Mouse (Mus musculus): ENCODE measurements around the gene Kcnn1.
"Not testable (repeated sequence)": the region's sequence is repeated elsewhere in the genome, so short reads cannot be mapped to it uniquely, and the experiment has no call there.

Gene Kcnn1

DNA sequence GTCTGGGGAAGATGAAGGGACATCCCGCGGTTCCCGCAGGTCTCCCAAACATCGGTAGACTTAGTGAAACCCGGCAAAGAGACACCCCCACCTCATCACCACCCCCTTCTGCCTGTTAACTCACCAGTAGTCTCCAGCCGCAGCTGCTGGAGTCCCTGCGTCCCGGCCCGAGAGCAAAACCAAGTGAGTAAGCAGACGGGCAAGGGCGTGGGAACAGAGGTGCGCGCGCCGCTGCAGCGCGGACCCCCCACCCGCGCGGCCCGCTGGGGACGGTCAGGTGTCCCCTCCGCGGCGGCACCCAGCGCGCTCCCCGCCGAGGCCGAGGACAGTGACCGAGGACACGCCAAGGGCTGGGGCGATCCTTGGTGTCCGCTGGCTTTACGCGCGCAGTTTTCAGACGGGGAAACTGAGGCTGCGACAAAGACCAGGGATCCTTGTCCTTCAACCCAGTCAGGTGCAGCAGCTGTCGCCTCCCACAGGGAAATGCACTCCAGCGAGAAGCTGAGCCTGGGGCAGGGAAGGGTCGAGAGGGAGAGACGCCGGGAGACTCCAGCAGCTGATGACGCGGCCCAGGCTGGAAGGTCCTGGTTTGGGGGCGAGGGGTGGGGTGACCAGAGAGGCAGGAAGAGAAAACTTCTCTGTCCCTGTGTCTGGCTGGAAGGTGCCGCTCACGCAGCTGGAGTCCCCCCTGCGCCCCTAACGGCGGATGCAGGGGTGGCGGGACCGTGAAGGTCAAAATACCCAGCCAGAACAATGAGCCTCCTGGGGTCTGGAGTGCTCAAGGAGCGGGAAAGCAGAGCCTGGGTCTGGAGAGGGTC is at the start of gene Kcnn1:
Gene Kcnn1 (minus strand): TSS at position 435 of the 818 bp plus-strand sequence.
- no peak for DNase-seq (ENCODE audit: low spot score in 2 of 2)

DNA sequence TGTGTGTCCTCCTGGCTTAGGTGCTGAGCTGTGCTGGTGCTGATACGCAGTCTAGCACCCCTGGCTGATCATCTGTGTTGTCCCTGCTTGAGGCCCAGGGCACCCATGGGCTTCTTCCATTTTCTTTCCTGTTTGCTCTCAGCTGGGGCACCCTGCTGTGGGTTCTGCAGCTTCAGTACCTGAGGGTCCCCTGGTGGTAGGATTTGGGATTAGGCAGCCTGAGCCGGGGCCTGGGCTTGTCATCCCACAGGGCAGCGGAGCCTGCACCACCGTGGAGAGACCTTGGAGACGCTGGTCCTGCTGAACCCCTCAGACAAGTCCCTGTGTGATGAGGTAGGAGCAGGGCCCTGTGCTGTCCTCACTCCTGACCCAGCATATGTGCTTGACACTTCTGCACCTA is 48.5 kb upstream of the Kcnn1 start:
- no peak for DNase-seq (ENCODE audit: low spot score in 2 of 2)

DNA sequence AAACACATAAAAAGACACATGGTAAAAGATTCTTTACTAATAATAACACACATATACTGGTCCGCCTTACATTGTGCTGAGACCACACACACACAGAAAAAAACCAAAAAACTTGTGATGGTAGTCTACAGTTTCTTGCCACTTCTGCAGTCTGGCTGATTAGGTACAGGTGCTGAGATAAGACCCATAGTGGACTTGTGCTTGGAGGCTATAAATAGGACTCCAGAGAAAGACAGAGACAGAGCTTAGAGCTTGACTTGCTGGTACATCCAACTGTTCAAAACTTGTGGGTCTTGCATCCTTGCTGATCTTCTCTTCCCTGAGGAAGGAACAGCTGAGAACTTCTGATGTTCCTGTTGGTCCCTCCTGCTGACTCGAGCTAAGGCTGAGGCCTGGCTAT is 44.5 kb upstream of the Kcnn1 start:
- DNase-seq (ENCODE audit: low spot score in 2 of 2): no peak

DNA sequence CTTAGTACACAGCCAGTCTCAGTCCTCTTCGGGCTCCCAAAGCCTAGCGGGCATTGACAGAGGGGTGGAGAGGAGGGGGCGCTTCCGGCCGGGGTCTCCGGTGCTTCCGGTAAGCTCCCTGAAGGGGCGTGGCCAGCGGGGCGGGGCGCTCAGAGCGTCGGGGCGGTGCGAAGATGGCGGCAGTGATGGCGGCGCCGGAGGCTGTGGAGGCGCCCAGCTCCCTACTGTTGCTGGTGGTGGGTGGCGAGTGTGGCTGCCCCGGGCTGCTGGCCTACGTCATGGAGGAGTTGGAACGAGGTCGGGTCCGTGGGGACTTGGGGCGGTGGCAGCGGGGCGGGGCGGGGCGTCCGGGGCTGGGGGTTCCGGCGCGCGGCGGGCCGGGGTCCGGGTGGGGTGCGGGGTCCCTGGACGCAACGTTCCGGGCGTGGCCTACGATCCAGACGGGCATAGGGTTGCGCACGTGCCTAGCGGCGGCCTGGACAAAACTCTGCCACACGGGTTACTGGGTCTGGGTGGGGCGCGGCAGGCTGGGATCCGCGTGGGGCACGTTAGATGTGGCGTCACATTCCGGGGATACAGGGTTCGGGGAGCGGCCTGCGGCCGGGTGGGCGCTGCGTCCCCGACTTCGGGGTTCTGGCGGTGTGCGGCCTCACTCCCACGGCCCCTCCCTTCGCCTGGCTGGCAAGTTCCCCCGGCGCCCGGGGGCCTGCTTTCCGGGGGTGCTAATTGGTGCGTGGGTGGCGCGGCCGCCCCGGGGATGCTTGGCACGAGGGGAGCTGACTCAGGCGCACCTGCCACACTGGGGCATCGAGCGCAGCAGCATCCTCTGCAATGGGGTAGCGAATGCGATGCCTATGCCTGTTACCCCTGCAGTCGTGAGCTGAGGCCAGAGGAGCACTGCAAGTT is 43.0 kb upstream of the Kcnn1 start, which contains the start of gene Map1s:
Gene Map1s (plus strand): TSS at position 102 of the 906 bp plus-strand sequence.
- DNase-seq (ENCODE audit: low spot score in 2 of 2): peak; percentile 57 to 63

DNA sequence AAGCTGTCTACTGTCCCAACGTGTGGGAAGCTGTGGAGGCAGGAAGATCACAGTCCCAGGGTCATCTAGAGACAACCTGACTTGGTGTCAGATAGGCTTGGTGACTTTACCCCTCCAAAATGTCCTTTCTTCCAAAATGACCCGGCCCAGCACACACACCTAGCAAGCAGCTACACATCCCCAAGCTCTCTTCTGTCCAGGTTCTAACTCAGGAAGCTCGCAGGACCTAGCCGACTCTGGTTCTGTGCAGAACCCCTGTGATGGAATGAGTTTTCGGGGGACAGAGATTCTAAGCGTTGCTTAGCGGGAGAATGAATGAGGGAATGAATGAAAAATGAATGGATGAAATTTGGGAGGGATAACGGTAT is 42.4 kb upstream of the Kcnn1 start:
- DNase-seq (ENCODE audit: low spot score in 2 of 2): no peak

DNA sequence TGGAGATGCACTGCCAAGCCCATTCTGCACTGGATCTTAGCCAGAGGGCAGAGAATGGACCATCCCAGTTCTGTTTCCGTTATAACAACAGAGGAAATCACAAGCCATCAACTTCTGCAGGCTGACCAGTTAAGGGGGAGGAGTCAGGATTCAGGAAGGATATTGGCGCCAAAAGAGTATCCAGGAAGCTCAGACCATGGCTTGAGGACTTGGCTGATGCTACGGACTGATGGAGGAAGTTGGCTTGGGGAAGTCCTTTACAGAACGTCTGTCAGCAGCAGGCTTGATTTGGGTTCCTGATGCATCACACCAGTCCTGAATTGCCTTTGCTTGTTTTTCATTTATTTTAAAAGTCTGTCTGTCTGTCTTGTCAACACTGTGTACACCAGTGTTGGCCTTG is 41.5 kb upstream of the Kcnn1 start:
- DNase-seq (ENCODE audit: low spot score in 2 of 2): no peak

DNA sequence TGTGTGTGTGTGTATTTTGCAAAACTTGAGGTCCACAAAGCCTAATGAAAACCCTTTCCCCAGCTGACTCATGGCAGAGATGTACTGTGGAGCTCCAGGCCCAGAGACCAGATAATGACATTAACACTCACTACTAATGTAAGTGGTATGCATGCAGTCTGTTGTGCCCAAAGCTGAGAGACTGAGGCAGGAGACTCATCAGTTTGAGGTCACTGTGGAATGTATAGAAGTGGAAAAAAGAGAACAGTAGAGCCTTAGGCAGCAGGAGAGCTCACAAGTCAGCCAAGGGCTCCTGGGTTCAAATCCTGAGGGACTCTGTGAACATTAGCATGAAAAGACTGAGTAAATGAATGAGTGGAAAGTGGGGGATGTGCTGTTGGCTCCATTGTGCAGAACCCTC is 40.5 kb upstream of the Kcnn1 start:
- DNase-seq (ENCODE audit: low spot score in 2 of 2): no peak

DNA sequence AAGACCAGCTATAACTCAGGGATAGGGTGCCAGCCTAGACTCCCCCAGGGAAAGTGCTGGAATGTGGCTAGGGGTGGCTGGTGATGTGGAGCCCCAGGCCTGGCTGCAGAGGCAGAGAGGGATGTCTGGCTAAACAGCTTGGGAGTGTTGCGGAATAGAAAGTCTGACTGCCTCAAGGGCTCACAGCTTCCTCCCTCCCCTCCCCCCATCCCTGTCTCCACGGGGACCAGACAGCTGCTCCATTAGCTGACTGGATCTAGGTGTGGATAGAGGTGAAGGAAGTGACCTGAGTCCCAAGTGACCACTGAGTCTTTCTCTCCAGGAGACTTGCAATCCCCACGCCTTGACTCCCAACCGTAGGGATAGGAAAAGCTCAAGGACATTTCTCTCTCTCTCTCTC is 40.1 kb upstream of the Kcnn1 start:
- DNase-seq (ENCODE audit: low spot score in 2 of 2): no peak

DNA sequence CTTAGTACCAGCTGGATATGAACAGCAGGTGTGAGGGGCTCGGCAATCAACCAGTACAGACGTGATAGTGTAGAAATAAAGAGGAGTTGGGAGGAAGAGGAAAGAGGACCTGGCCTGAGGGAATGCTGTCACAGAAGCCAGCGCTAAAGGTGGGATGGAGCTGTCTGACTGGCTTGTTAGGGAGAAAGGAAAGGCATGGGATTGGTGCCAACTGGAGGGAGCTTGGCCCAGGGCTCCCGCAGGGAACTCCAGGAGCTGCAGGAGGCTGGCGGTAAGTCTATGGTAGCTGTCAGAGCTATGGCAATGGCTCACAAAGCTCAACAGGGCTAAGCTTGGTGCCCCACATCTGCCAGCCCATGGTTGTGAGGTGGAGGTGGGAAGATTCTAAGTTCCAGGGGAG is 39.2 kb upstream of the Kcnn1 start:
- DNase-seq (ENCODE audit: low spot score in 2 of 2): no peak

DNA sequence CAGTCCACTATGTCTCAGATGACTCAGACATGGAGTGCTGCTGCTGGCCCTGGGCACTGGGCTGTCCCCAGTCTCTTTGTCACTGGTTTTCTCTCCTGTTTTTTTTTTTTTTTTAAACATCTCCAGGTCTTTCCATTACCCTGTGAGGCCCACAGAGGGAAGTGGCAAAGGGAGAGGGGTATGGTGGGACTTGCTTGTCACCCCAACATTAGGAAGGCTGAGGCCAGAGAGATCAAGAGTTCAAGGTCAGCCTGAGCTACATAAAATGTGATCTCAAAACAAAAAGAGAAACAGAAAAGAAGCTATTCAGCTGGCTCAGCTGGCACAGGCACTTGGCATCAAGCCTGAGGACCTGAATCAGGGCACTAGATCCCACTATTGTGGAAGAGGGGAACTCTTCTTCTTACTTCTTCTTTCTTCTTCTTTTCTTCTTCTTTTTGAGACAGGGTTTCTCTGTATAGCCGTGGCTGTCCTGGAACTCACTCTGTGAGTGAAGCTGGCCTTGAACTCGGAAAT is 37.9 kb upstream of the Kcnn1 start:
- DNase-seq (ENCODE audit: low spot score in 2 of 2): no peak

DNA sequence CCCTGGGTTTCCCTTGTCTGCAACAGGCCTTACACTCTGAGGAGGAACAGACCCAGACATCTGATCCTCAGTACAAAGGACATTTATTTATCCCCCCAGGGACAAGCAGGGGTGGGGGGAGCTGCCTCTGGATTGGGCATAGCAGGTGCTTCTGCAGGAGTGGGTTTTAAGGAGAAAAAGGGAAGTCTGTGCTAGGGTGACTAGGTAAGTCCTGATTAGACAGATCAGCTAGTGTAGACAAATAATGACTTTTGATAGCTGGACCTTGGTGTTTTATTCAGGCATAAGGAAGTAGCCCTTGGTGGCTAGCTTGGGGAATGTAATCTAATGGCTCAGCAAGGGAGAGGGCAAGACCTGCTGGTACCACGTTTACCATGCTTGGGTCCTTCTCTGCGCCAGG is 36.2 kb upstream of the Kcnn1 start:
- DNase-seq (ENCODE audit: low spot score in 2 of 2): no peak

DNA sequence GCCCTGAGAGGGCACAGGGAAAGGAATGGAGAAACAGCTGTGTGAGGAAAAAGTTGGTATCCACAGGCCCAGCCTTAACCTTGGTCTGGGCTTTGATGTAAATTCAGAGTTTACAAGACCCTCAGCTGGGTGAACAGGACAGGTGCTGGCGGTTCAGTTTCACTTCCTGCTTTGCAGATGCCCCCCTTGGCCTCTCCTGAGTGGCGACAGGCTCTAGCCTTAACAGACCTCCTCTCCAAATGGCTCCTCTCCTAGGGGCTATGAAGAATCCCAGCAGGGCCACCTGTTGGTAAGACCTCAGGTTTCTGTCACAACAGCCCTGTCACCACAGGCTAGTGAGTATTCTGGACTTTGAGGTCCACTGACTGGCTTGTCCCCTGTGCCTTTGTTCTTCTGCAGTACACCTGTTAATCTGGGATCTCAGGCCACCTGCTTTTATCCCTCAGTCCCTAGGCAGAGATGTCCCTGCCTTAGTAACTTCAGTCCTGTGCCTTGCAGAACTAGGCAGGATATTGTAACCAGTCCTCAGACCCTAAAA is 35.7 kb upstream of the Kcnn1 start:
- DNase-seq (ENCODE audit: low spot score in 2 of 2): no peak

DNA sequence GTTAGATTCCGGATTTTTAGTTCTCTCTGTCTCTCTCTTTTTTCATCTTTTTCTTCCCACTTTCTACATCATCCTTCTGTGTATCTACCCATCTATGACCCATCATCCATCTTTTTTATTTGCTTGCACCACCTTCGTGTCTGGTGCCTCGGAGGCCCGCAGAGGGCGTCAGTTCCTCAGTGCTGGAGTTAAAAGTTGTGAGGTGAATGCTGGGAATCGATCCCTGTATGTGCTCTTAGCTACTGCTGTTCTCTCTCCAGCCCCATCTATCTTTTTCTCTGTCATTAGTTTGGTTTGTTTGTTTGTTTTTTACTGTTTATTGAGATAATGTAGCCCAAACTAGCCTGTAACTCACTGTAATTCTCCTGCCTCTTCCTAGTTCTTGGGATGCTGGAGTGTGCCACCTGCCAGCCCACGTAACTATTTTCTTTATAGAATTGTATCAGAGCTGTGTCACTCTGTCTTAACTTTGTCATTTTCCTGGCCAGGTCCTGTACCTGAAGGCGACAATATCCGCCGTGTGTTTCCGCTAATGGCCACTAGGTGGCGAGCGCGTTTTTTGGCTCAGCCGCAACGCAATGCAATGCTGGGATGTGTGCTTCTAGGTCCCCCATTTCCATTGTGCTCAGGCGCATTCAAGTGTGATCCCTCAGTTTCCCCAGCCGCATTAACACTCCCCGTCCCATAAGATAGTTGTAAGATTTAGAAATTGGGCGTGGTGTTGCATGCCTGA is 34.8 kb upstream of the Kcnn1 start:
- DNase-seq (ENCODE audit: low spot score in 2 of 2): peak; percentile 80 to 88

DNA sequence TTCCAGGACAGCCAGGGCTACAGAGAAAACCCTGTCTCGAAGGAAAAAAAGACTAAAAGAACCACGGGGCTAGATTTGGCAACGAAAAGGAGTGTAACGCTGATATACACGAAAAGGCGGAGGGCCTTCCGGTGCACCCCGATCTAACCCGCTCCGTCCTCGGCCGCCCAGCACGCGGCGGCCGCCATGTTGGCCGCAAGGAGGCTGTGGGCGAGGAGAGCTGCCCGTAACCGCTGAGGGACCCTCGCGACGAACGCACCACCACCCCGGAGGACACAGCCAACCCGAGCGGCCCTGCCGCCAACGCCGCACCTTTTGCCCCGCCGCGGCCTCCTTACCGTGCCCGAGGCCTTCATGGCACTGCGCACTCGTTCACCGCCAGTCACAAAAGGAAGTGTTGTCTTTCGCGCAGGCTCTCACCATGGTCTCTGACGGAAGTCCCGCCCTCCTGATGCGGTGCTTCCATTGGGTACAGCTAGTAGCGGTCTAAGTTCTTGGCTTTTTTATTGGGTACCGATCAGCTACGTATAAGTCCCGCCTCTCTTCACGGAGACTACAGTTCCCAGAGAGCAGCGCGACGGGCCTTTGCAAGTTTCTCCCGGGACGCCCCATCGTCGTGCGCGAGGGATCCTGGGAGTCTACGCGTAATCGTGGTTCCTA is 34.1 kb upstream of the Kcnn1 start, which contains the start of gene Rpl18a:
Gene Rpl18a (minus strand): TSS at position 392 of the 660 bp plus-strand sequence.
- DNase-seq (ENCODE audit: low spot score in 2 of 2): peak; percentile 87 to 93

DNA sequence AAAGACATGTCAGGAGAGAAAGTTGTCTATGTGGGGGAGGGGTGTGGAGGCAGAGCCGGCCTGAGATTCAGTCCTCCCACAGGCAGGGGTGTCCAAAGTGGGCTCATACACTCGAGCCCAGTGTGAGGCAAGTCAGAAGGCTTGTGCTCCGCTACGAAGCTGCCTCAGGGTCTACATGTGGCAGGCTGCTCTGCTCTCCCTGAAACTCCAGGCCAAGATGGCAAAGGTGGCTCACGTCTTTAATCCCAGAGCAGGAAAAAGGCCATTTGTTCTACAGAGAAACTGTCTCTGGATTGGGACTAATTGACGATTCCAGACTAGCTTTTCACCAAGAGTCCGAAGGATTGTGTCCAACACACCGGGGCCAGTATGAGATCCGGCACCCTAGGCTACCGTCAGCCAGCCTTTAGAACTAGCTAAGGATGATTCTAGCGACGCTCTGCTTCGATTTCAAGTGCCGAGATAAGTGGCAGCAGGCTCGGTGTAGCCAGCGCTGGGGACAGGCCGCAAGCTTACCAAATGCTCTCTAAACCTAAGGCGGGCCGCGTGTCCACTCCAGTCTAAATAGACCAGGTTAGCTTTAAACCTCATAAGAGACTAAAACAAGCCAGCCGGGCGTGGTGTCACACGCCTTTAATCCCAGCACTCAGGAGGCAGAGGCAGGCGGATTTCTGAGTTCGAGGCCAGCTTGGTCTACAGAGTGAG is 33.4 kb upstream of the Kcnn1 start:
- no peak for DNase-seq (ENCODE audit: low spot score in 2 of 2)

DNA sequence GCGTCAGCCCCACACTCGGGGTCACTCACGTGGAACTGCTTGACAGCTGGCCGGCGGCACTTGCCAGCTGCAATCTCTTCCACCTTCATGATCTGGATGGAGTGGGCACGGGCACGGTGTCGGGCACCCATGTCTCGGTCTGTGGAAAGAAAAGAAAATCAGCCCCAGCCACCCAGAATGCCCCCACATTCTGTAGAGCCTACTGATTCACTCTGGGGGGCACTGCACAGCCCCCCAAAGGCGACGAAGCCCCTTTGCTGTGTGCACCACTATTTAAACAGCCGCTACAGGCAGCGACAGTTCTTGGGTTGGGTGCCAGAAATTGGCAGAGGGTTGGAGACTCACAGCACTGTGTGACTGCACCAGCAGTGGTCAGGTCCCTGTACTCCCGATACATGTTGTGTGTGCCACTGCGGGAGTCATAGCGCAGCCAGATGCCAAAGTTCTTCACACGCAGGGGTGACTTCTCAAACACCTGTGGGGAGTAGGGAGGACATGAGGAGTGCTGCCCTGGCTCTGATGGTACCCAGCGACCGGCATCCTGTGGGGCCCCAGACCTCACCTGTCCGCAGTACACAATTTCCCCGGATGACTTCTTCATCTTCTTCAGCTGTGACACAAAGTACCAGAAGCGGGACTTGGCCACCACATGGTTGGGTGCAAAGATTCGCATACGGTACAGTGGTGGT is 32.7 kb upstream of the Kcnn1 start:
- DNase-seq (ENCODE audit: low spot score in 2 of 2): not testable (repeated sequence)

DNA sequence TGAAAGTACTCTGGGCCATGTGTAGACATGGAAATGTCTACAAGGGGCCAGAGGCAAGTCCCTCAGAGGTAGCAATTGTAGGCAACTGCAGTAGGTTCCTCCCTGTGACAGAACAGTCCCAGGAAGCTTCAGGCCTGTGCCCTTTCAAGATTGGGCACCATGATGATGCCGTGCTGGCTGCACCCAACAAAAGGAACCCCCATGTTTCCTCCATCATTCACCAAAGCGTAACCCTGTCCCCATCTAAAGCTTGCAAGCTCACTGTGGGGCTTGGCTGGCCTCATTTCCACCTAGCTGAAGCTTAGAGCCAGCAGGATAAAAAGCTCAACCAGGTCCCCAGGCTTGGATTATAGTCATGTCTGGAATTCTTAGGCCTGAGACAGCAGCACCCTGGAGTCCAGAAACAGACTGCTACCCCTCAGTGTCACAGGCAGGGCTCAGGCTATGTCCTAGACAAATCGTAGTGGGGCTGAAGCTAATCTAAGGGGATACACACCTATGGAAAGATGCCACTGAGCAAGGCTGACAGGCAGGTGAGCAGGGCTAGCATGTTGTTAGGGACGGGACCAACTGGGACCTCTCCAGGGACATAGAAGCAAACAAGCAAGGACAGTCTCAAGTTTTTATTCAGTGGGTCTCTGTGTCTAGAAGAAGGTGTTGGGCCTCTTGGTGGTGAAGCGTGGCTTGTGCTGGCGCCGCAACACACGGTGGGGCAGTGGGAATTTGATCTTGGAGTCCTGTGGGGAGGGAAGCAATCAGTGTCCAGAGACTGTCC is 31.9 kb upstream of the Kcnn1 start:
- no peak for DNase-seq (ENCODE audit: low spot score in 2 of 2)

DNA sequence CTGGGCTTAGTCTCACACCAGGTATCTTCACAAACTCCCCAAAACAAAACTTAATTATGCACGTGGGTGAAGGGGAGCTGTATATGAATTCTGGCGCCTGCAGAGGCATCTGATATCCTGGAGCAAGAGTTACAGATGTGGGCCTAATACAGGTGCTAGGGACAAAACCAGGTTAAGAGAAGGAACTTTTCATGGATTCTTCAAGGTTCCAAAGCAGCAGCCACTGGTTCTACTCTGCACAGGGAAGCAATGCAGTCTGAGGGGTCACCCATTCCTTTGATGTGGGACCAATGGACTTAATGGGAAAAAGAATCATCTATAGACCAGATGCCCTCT is 31.3 kb upstream of the Kcnn1 start:
- DNase-seq (ENCODE audit: low spot score in 2 of 2): no peak

Data from frontal cortex, postnatal 25 days (tissue).